Mouse (Mus musculus): ENCODE data around the gene Tlcd1. TPM values are rescaled to one million over a fixed set of nuclear protein-coding genes. Genes with fewer than 3 reads are reported as not detected.

Tlcd1 gene
- polyA plus RNA-seq, 1 experiment from 2014 or later: 10.1 TPM

DNA sequence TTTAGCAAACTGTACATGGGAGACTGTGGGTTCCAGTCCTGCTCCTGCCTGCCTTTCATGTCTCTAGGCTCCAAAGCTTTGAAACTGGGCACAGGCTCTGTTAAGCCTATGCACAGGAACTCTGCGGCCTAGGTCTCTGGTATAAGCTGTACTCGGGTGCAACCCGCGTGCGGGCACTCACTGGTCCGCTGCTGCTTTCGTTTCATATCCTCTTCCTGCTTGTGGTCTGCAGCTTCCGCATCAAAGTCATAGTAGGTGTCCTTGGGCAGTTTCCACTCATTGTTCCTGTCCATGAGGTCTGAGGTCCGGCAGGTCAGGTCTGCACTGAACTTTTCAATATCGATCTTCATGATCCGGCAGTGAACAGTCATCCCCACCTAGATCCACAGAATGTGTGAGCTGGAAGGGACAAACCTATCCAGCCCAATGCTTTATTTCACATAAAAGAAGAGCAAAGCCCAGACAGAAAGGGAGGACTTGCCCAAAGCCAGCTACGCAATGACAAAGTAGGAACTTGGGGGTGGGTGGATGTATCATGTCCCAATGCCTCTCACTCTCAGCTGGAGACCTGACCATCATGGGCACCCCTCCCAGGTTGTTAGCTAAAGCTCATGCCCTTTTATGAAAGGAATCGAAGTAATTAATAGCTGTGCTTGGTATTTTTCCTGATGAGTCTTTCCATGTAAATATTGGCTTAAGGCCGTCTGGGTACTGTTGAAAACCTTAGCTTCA is 36.7 kb downstream of the Tlcd1 start:
- Histone ChIP-seq H3K27me3 (ENCODE audit: control insufficient read depth, insufficient read depth, low read depth, low read length) (no peaks in the 10 kb centered on the region), H3K4me2 (ENCODE audit: low read length) (no peak overlapping the region), H3K4me3 (ENCODE audit: low read depth, low read length) (no peak overlapping the region), H3K9me3 (replicated peaks; ENCODE audit: control insufficient read depth, low read length, poor library complexity, severe bottlenecking) (no peaks in the 10 kb centered on the region), H3K4me1 (ENCODE audit: control insufficient read depth, insufficient read depth, low read length) (no peaks in the 10 kb centered on the region), H3K36me3 (ENCODE audit: control insufficient read depth, insufficient read depth, low read length) (peaks cover 63% of the 10 kb centered on the region), H3K9ac (ENCODE audit: low read depth, low read length) (no peak overlapping the region), H3K27ac (ENCODE audit: low read length) (no peak overlapping the region)
- WGBS: 94% methylated on average over 14 of the region's 14 CpGs
- no peak for ATAC-seq

DNA sequence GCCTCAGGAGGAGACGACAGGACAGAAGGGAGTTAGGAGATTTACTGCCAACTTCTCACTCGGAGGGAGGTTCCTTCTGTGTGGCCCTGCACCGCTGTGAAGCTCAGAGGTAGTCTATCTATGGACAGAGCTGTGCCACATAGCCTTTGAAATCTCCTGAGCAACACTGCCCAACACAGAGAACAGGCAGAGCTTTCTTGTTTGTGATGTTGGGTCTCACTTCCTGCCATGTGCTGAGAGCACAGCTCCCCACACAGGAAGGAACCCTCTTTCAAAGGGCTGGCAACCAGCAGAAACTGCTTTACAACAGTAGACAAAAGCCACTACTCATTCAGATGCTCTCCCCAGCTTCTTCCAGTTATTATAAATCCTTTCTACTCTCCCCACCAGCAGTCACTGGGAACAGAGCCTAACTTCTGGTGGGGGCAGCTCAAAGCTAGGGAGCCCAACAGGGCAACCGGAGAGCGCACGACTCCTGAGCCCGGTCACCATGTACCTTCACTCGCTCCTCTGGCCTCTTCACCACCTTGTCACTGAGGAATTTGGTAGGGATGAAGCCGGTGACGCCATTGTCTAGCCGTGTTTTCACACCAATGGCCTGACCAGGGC is 39.3 kb downstream of the Tlcd1 start:
- no peaks in the 10 kb centered on the region for H3K4me1 ChIP-seq (ENCODE audit: control insufficient read depth, insufficient read depth, low read length)
- H3K9me3 ChIP-seq (replicated peaks; ENCODE audit: control insufficient read depth, low read length, poor library complexity, severe bottlenecking): no peaks in the 10 kb centered on the region
- no peak overlapping the region for H3K4me2 ChIP-seq (ENCODE audit: low read length)
- no peak overlapping the region for H3K9ac ChIP-seq (ENCODE audit: low read depth, low read length)
- no peak overlapping the region for H3K4me3 ChIP-seq (ENCODE audit: low read depth, low read length)
- H3K27ac ChIP-seq (ENCODE audit: low read length): peak overlapping the region; percentile 11; the same call in 1 of the 2 replicates
- H3K27me3 ChIP-seq (ENCODE audit: control insufficient read depth, insufficient read depth, low read depth, low read length): no peaks in the 10 kb centered on the region
- peaks cover 69% of the 10 kb centered on the region for H3K36me3 ChIP-seq (ENCODE audit: control insufficient read depth, insufficient read depth, low read length)
- WGBS: 88% methylated on average over 11 of the region's 11 CpGs
- peak; percentile 45; the same call in 1 of the 2 replicates for ATAC-seq

DNA sequence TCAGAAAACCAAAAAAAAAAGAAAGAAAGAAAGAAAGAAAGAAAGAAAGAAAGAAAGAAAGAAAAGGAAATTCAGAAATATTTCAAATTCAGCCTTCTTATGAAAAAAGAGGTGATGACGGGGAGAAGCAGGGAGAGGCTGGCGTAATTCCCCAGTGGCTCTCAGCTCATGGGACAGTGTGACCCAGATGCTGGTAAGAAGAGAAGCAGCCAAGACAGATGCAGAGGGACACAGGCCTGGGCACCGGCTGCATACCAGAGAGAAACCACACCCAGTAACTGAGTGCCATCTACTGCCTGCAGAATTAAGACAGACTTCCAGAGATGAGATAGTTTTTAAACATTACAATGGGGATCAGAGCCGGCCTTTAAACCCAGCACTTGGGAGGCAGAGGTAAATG is 47.1 kb downstream of the Tlcd1 start:
- Histone ChIP-seq H3K4me2 (ENCODE audit: low read length) (no peak overlapping the region), H3K27ac (ENCODE audit: low read length) (no peak overlapping the region), H3K4me1 (ENCODE audit: control insufficient read depth, insufficient read depth, low read length) (no peaks in the 10 kb centered on the region), H3K9ac (ENCODE audit: low read depth, low read length) (no peak overlapping the region), H3K4me3 (ENCODE audit: low read depth, low read length) (no peak overlapping the region), H3K27me3 (ENCODE audit: control insufficient read depth, insufficient read depth, low read depth, low read length) (no peaks in the 10 kb centered on the region), H3K36me3 (ENCODE audit: control insufficient read depth, insufficient read depth, low read length) (peaks cover 69% of the 10 kb centered on the region), H3K9me3 (replicated peaks; ENCODE audit: control insufficient read depth, low read length, poor library complexity, severe bottlenecking) (no peaks in the 10 kb centered on the region)
- no peak for ATAC-seq
- WGBS: 95% methylated on average over 4 of the region's 4 CpGs

Small RNAs within 50 kb of the gene (microRNA-seq; reads per million reads assigned to microRNA genes)
- gene Mir7653: 0.52 reads per million

Other genes with a start within 250 kb of the Tlcd1 start
- 140 and 146 TPM in 2 replicates for gene Sez6, start 245.9 kb upstream of the Tlcd1 start, polyA plus RNA-seq (2015; fragmentation: Nextera tagmentation; extraction: Ambion mirVana)
- 11.8 and 17.8 TPM in 2 replicates for gene Phf12, start 194.0 kb upstream of the Tlcd1 start, polyA plus RNA-seq (2015; fragmentation: Nextera tagmentation; extraction: Ambion mirVana)
- 50.5 and 53.3 TPM in 2 replicates for gene Dhrs13, start 144.4 kb upstream of the Tlcd1 start, polyA plus RNA-seq (2015; fragmentation: Nextera tagmentation; extraction: Ambion mirVana)
- gene Flot2, start 138.8 kb upstream of the Tlcd1 start, polyA plus RNA-seq (2015; fragmentation: Nextera tagmentation; extraction: Ambion mirVana): 71.7 and 83.4 TPM in 2 replicates
- 32.8 and 33.3 TPM in 2 replicates for gene Eral1, start 96.3 kb upstream of the Tlcd1 start, polyA plus RNA-seq (2015; fragmentation: Nextera tagmentation; extraction: Ambion mirVana)
- gene Fam222b, start 82.1 kb upstream of the Tlcd1 start, polyA plus RNA-seq (2015; fragmentation: Nextera tagmentation; extraction: Ambion mirVana): 27.7 and 28.7 TPM in 2 replicates
- 83.8 and 93.2 TPM in 2 replicates for gene Traf4, start 11.1 kb upstream of the Tlcd1 start, polyA plus RNA-seq (2015; fragmentation: Nextera tagmentation; extraction: Ambion mirVana)
- 4.8 and 6.6 TPM in 2 replicates for gene Nek8, start within 50 bp of the Tlcd1 start, polyA plus RNA-seq (2015; fragmentation: Nextera tagmentation; extraction: Ambion mirVana)
- gene Rpl23a, start 6.9 kb downstream of the Tlcd1 start, polyA plus RNA-seq (2015; fragmentation: Nextera tagmentation; extraction: Ambion mirVana): 698 and 713 TPM in 2 replicates
- gene Rab34, start 11.7 kb downstream of the Tlcd1 start, polyA plus RNA-seq (2015; fragmentation: Nextera tagmentation; extraction: Ambion mirVana): 49.9 and 55.7 TPM in 2 replicates
- gene Proca1, start 16.7 kb downstream of the Tlcd1 start, polyA plus RNA-seq (2015; fragmentation: Nextera tagmentation; extraction: Ambion mirVana): 2.3 and 2.6 TPM in 2 replicates
- gene Sdf2, start 69.0 kb downstream of the Tlcd1 start, polyA plus RNA-seq (2015; fragmentation: Nextera tagmentation; extraction: Ambion mirVana): 89.6 and 92.8 TPM in 2 replicates
- gene Supt6, start 69.3 kb downstream of the Tlcd1 start, polyA plus RNA-seq (2015; fragmentation: Nextera tagmentation; extraction: Ambion mirVana): 27.5 and 30.7 TPM in 2 replicates
- 50.1 and 58.7 TPM in 2 replicates for gene 2610507B11Rik, start 85.0 kb downstream of the Tlcd1 start, polyA plus RNA-seq (2015; fragmentation: Nextera tagmentation; extraction: Ambion mirVana)
- gene BC030499, start 114.1 kb downstream of the Tlcd1 start, polyA plus RNA-seq (2015; fragmentation: Nextera tagmentation; extraction: Ambion mirVana): 0.15 and 0.25 TPM in 2 replicates
- 4.2 and 6.5 TPM in 2 replicates for gene Spag5, start 124.8 kb downstream of the Tlcd1 start, polyA plus RNA-seq (2015; fragmentation: Nextera tagmentation; extraction: Ambion mirVana)
- gene Aldoc, start 146.3 kb downstream of the Tlcd1 start, polyA plus RNA-seq (2015; fragmentation: Nextera tagmentation; extraction: Ambion mirVana): 87.2 and 154 TPM in 2 replicates
- gene Pigs, start 151.7 kb downstream of the Tlcd1 start, polyA plus RNA-seq (2015; fragmentation: Nextera tagmentation; extraction: Ambion mirVana): 70.7 and 79.0 TPM in 2 replicates
- gene Unc119, start 166.8 kb downstream of the Tlcd1 start, polyA plus RNA-seq (2015; fragmentation: Nextera tagmentation; extraction: Ambion mirVana): 77.2 and 81.8 TPM in 2 replicates
- not detected in 2 replicates for gene Foxn1, start 209.8 kb downstream of the Tlcd1 start, polyA plus RNA-seq (2015; fragmentation: Nextera tagmentation; extraction: Ambion mirVana)
- not detected in 2 replicates for gene Slc13a2, start 245.5 kb downstream of the Tlcd1 start, polyA plus RNA-seq (2015; fragmentation: Nextera tagmentation; extraction: Ambion mirVana)

Measured in midbrain, embryonic 16.5 days (tissue).